Mouse (Mus musculus): ENCODE measurements around the gene Acsl5.

Gene Acsl5

DNA sequence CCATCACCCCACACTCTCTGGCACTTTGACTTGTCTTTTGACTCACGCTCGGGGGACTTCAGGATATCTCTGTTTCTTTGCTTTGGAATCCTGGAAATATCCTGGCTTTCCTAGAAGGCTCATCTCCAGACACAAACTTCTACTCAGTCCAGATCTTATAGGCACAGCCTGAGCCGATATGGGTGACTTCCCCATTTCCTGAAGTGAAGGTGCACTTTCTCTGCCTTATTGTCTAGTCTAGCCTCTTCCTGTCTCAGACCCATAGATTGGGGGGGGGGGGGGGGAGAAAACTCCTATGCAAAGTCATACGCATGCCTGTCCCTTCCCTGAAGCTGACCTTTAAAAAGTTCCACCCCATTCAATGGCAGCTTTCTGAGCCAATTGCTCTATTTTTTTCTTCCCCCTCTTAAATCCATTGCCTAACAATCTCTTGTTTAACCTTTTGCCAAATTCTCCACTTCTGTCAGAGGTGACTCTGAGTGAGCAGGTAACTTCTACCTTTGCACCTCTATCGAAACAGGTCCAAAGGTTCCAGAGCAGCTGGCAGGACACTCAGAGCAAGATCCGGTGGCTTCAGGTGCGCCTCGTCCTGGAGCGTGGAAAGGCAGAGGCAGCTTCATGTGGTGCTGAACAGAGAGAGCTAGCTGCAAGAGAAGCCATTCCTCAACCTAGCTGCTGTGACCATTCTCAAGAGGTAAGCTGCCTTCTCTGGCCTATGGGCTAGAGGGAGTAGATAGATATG, at the start of gene Acsl5:
Acsl5 (plus strand) TSS at position 556 of the 742 bp plus-strand sequence.
- DNase-seq (ENCODE audit: low read depth), result no peak

DNA sequence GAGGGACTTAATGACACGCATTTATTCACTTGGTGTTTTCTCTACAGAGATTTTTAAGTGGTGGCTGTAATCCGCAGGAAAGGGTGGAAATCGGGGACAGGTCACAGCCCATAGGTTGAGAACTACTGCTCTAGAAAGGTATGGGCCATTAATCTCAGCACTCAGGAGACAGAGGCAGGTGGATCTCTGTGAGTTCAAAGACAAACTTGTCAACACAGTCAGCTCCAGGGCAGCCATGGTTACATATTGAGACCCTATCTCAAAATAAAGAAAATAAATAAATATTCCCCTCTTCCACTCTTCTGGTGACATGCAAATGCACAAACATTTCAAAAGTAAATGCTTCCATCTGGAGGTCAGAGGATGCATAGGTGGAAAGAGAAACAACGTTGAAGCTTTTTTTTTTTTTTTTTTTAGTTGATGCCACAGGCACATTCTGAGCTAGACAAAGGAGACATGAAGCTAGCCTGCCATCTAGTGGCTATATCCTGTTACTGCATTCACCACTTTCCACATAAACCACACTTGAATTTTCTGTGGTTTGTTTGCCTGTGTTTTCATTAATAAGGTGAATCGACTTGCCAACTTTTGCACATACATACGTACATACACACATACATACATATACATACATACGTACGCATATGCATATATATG, 45.1 kb upstream of the Acsl5 start:
- peak; percentile 71 for DNase-seq (ENCODE audit: low read depth)

DNA sequence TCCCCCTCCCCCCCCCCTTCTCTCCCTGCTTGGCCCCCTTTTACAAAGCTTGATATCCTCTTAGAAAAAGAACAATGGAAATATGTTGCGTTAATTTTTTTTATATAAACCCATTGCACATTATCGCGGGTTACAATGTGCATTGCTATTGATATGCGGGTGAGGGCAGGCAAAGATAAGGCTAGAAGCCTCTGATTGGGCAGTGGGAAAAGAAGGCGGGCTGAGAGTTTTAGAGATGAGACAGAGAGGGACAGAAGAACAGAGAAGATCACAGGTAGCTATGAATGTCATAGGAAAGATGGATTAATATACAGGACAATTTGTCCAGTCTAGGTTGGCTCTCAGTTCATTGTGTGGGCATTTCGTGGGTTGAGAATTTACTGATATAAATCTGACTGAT, 44.5 kb upstream of the Acsl5 start:
- no peak for DNase-seq (ENCODE audit: low read depth)

DNA sequence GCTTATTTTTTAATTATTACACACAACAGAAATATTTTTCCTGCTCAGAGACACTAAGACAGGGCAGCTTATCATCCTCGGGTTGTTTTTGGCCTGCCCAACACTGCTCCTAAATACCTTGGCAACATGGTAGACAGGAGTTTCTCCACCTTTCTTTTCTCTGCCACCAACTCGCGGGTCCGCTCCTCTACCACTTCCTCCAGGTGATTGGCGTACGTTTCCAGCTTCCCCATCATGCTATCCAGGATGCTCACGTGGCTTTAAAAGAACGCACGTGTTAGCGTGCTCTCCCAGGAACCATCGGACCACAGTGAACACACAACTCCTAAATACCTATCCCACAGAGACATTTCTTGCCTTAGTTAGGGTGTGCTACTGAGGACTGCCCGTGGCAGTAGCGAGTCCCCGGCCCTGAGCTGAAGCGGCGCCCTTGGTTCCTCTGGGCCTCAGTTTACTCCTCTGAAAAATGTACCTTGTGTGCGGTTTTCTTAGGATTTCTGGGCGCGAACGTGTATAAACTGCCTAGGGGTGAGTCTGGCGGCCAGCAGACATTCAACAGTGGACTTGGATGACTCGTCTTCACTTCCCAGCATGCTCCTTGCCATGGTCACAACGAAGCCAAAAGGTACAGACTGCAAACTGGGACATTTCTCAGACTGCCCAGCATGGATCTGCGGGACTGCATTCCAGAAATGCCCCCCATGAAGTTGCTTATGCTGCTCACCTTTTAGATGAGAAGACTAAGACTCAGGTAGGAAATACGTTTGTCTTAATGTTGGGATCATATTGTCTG, 43.8 kb upstream of the Acsl5 start:
- DNase-seq (ENCODE audit: low read depth), result no peak

DNA sequence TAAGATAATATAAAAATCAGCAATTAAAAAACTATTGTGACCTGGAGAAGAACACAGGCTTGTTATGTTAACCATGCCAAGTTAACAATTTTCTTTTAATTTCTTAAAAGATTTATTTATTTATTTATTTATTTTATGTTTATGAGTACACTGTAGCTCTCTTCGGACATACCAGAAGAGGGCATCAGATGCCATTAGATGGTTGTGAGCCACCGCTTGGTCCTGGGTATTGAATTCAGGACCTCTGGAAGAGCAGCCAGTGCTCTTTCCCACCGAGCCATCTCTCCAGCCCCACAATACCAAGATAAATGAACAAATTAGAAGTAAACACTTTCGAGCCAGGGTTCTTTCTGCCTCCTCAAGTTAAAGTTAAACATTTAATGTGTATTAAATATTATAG, 43.1 kb upstream of the Acsl5 start:
- no peak for DNase-seq (ENCODE audit: low read depth)

DNA sequence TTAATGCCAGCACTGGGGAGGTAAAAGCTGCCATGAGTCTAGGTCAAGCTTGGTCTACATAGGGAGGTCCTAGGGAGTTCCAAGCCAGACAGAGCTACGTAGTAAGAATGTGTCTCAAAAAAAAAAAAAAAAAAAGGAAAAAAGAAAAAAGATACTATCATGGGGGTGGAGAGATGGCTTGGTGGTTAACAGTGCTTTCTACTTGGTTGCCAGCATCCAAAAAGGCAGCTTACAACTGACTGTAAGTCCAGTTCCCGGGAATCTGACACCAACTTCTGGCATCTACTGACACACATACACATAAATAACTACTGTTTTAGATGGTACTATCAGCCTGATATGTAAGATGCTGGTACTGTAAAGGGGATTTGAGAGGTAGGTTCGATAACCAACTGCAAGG, 42.7 kb upstream of the Acsl5 start:
- DNase-seq (ENCODE audit: low read depth), result no peak

DNA sequence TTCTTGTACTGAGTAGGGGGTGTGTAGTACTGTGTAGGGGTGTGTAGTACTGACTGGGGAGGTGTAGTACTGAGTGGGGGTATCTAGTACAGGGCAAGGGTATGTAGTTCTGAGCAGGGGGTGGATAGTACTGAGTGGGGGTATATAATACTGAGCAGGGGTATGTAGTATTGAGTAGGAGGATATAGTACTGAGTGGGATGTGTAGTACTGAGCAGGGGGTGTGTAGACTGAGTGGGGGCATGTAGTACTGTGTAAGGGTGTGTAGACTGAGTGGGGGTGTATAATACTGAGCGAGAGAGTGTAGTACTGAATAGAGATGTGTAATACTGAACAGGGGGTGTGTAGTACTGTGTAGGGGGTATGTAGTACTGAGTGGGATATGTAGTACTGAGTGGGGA, 40.0 kb upstream of the Acsl5 start:
- DNase-seq (ENCODE audit: low read depth), result no peak

DNA sequence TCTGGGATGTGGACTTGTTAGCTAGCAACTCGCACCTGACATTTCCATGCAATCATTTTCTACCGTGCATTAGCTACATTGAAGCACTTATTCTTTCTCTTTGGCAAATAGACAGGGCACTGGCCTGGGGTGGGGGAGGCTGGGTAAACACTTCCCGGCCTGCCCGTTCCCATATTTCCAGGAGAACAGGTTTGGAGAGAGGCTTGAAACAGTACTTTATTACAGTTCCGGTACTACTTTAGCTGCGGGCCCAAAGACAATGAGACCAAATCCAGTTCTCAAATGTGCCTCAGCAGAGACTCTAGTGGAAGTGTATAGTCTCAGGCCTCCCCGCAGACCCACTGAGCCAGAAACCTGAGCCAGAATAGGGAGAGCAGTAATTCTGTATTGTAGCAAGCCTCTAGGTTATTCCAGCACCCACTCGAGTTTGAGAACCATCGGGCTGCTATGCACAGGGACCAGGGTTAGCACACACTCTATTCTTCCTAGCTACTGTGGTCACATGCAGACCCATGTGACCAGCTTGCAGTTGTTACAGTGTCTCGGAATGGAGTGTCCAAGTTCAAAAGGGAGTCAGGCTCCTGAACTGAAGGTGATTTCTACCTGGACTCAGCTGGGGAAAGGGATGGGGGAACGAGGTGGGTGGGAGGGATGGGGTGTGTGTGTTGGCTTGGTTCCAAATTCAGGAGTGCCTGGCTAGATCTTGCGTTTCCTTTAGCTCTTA, 38.0 kb upstream of the Acsl5 start:
- no peak for DNase-seq (ENCODE audit: low read depth)

DNA sequence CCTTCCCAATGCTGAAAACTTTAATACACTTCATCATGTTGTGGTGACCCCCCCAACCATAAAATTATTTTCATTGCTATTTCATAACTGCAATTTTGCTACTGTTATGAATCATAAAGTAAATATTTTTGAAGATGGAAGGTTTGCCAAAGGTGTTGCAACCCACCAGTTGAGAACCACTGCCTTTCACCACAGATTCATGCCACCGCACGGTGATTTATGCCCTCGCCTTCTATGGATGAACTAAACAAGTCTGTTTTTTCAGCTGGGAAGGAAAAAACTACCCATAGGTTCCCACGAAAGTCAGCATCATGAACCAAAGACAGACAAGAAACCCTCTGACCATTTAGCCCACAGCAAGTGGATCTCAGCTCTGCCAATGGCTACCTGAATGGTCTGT, 34.9 kb upstream of the Acsl5 start:
- DNase-seq (ENCODE audit: low read depth), result no peak

DNA sequence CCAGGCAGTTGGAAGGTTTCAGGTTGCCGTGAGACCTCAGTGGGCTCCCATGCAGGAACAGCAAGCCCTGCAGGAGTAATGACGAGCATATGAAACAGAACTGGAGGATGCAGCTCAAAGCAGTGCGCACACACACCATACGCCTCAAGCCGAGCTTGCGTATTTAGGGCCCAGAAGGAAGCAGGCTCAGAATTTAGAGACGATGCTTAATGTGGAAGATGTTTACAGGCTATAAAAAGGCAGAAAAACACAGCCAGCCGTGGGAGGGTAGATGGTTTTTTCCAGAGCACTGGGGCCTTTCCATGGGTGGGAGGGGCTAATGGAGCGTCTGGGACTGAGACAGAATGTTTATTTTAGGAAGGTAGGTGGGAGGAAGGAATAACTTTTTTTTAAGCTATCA, 34.4 kb upstream of the Acsl5 start:
- no peak for DNase-seq (ENCODE audit: low read depth)

DNA sequence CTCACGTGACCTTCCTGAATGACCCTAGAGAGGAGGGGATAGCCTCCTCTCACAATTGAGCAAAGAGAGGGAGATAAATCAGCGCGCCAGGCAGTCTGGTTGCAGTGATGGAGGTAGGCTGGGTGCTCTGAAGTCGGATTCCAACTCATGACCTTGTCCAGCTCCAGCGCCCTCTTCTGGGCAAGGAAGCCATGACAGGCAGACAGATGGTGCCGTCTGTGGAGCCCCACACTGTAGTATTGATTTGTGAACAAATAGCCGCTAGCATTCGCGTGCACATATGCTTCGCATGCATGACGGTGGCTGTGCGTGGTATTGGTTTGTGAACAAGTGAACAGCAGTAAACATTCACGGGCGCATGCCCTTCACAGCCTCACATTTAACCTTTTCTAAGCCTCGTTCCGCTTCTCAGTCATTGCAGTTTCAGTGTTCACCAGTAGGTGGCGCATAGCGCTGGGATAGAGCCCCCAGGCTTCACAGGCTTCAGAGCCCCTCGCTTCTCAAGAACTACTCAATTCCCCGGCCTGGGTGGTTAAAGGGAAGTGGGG, 33.5 kb upstream of the Acsl5 start:
- peak; percentile 85 for DNase-seq (ENCODE audit: low read depth)

DNA sequence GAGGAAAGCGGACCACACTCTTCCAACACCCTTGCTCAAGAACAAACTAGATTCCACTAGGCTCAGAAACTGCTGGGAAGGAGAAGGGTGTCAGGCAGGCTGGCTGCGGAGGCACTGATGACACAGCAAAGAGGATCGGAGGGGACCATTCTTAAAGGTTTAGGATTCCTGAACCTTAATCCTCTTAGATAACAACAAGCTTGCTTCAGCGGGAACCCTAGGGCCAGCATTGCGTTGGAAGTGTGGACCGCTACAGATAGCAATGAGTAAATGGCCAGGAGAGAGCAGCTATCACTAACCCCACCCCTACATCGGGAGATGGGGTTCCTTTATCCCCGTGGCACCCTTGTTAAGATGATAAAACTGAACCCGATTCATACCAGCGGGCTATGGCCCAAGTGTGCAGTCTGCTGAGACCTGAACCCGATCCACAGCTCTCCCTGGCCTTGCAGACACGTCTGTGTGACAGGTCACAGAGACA, 33.0 kb upstream of the Acsl5 start:
- DNase-seq (ENCODE audit: low read depth), result no peak

DNA sequence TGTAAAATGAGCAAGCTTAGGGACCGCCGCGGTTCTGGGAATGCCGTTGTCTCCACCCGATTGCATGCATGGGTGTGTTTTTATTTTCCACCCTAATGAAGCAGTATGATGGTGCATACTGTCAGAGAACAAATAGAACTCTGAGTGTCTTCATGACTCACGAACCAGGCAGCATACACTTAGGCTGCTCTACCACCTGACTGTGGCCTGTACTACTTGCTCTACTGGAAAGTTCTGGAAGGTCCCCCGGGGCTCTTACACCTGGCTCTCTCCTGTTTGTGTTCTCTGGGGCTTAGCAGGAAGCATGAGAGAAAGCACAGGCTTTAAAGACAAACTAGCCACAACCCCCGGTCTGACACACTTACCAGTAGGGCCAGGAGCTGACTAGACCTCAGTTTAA, 32.4 kb upstream of the Acsl5 start:
- DNase-seq (ENCODE audit: low read depth), result no peak

DNA sequence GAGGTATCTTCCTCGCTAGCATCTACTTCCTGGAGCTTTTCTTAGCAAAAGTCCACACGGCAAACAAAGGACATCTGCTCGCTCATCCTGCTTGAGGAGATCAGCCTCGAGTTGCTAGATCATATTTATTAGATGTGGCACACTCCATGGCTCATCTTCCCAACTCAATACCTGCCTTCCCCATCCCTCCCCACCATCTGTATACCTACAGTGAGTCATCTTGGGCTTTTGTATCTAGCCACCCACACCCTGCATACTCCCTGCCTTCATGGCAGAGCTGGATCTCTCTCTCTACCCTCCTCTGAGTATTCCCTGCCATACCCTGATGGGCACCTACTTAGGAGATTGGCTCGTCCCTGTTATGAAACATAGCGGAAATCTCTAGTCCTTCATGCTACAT, 30.5 kb upstream of the Acsl5 start:
- no peak for DNase-seq (ENCODE audit: low read depth)

DNA sequence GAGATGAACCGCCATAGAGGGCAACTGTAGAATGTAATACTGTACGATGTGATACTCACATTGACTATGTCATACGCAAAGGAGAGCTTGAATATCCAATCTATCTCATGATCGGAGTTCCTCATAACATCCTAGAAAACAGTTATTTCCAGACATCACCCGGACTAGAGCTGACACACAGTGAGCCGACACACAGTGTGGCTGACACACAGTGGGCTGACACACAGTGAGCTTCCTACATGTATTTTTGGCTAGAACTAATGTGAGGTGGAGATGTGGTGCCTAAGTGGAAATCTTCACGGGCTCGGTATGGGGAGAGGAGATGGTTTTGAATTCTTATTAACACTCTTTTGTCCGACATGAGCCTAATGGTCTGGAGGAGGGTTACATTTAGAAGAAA, 29.5 kb upstream of the Acsl5 start:
- DNase-seq (ENCODE audit: low read depth), result no peak

DNA sequence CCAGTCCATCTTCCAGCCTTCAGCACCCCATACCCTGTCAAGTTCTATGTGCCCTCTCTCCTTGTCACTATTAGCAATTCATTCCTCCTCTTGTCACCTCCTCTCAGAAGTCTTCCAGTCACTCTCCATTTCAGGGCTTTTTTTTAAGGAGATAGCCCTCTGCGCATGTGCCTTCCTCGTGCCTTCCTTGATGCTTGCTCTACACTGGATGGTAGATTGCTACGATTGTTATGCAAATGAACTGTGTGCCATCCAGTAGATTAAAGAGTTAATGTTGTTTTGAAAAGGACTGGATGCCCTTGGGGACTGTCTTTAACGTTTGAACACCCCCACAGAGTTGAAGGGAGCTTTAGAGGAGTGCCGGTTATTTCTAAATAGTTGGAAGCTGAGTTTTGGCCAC, 25.1 kb upstream of the Acsl5 start:
- no peak for DNase-seq (ENCODE audit: low read depth)

DNA sequence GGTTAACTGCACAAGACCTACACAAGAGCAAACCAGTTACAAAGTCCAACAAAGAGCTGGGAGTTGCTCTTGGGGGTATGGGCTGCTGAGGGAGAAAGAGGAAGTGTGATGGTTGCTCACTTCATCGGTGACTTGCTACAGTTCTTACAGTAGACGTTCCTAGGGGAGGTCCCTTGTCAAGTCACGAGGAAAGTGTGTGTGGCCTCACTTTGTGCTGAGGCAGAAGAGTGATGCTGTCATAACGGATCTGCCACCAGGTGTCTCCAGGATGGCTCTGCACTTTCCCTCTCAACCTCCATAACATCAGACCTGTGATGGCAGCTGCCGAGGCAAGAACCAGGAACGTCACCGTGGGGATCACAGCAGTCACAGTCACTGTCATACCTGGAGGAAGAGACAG, 24.6 kb upstream of the Acsl5 start:
- no peak for DNase-seq (ENCODE audit: low read depth)

DNA sequence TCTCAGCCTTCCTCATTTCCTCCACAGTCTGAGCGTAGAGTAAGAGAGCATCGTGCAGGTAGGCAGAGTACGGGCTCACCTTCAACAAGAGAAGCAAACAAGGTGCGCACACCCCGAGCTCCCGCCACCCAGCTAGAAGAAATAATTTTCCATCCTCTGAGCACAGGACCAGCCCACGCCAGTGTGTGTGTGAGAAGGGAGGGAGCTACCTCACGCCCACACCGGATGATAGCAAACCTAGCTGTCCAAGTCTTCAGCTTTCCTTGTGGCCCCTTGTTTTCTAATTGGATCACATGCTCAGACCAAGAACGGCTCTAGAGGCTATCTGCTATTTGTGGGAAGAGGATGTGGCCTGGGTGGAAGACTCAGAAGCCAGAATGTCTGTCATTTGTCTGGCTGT, 20.7 kb upstream of the Acsl5 start:
- DNase-seq (ENCODE audit: low read depth), result no peak

DNA sequence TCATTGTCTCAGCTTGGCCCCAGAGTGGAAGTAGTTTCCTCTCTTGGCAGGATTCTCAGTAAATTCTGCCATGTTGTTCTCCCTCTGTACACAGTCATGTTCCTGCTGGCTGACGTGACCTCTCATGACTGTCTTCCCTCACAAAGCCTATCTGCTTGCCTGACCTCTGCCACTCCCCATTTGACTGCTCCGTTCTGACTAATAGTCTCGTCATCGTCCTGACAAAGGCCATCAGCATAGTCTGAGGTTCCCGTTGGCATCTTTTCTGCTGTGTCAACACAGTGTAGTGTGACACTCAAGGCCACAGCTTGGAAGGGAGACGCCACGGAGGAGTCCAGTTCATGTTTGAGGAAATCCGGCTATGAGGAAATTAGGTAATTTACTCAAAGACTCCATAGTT, 19.6 kb upstream of the Acsl5 start:
- no peak for DNase-seq (ENCODE audit: low read depth)

DNA sequence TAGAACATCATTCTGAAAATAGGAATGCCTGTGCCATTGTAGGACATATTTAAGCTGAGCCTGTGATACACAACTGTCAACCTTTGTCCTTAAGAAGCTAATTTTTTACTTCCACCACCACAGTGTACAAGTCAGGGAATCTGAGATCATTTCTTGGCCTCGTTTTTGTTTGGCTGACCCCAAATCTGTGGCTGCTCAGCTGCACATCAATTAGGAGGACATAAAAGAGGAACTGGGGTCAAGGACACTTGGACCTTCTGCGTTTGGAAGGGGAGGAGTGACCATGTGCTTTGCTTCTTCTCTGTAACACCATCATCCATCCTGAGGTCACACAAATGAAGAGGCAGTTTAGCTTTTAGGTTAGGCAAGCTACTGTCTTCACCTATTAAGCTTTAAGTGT, 15.7 kb upstream of the Acsl5 start:
- no peak for DNase-seq (ENCODE audit: low read depth)

DNA sequence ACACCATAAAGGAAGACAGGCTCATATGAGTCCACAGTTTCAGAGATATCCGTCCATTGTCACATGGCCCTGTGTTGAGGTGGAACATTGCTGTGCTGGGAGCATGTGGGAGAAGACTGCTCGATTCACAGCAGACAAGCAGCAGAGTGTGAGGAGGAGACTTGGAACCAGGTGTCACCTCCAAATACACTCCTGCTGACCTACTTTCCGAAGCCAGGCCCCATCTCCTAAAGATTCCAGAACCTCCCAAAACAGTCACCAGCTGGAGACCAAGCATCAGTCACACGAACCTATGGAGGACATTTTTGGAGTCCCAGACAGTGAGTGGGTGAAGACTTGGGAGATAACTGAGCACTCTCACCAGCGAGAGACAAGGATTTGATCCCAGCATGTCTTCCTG, 15.2 kb upstream of the Acsl5 start:
- DNase-seq (ENCODE audit: low read depth), result no peak

DNA sequence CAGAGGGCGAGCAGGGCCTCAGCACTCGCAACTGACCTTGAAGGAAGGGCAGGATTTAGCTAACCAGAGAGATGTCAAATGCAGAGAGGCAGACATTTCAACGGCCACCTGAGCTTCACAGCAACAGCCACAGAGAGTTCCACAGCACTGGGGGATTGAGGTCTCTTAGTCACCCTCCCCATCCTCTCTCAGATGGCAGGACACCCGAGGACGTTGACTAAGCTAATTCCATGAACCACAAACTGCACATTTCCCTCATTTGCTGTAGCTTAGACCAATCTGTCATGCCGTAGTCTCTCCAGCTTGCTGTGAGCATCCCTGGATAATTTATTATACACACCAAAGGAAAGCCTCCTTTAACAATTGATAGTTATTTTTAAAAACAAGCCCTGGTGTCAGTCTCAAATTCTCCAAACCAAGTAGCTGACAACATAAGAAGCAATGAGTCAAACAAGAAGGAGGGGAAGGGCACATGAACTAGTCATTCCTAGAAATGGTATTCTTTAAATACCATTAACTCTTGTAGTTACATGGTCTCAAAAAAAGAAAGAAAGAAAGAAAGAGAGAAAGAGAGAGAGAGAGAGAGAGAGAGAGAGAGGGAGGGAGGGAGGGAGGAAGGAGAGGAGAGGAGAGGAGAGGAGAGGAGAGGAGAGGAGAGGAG, 11.8 kb upstream of the Acsl5 start:
- DNase-seq (ENCODE audit: low read depth), result no peak

Data from naive thymus-derived CD4-positive, alpha-beta T cell, adult 2 months (primary cell).